Comparison of ENCODE assay signal across 13 mouse cellular contexts in genomic region chr2:93079394-93079793, GRCm38 (mm10).
"Had no signal": no experiment of that assay in that cellular context is flagged by ENCODE, and none has a peak within 500 bp of the region (broad histone marks: within the 10 kb centered on the region; RNA-seq: fewer than 3 reads in every experiment).

No protein-coding gene starts in this region.

- ATAC-seq: intestine, embryonic 16.5 days; midbrain, embryonic 15.5 days had no signal

- DNase-seq: kidney, adult 18-20 months; kidney, adult 9 months; kidney, postnatal 14 days; liver, embryonic 13.5 days; lung, adult 2 months; lung, postnatal 14 days; lung, postnatal 4 days; retina, postnatal 1 day; right cerebral cortex, postnatal 25 days; thymus, adult 18-20 months; thymus, postnatal 36 days had no signal
